Mouse (Mus musculus) hindlimb bud, embryonic 11.5 days (tissue): ENCODE results near the gene Natd1.

Experiments
- DNase-seq: peaks from one replicate; pipeline ENCODE4 v3.0.0-alpha.2; 2012; ENCODE audit warnings: low read depth, low spot score; ENCODE audit errors: extremely low spot score

The Natd1 gene

GRCm38 (mm10) chr11:60914491-60914890 is at the start of gene Natd1:
Gene Natd1, minus strand, starts transcription at chr11:60914750.
- no peak for DNase-seq

- DNase-seq = no peak
These were observed 48.2 kb upstream of the Natd1 start for GRCm38 (mm10) chr11:60962709-60963108.

- DNase-seq = no peak
These were observed 46.6 kb upstream of the Natd1 start for GRCm38 (mm10) chr11:60961176-60961575.

GRCm38 (mm10) chr11:60958948-60959347 is 44.4 kb upstream of the Natd1 start:
- no peak for DNase-seq

- no peak for DNase-seq
These were observed 41.3 kb upstream of the Natd1 start for GRCm38 (mm10) chr11:60955621-60956383.

- no peak for DNase-seq
These were observed 39.9 kb upstream of the Natd1 start for GRCm38 (mm10) chr11:60954255-60955104.

- peak; percentile 77 for DNase-seq
These were observed 39.3 kb upstream of the Natd1 start for GRCm38 (mm10) chr11:60953803-60954202.

- DNase-seq = no peak
These were observed 38.4 kb upstream of the Natd1 start for GRCm38 (mm10) chr11:60952986-60953385.

GRCm38 (mm10) chr11:60952362-60952761 is 37.8 kb upstream of the Natd1 start:
- DNase-seq = no peak

GRCm38 (mm10) chr11:60951896-60952295 is 37.3 kb upstream of the Natd1 start:
- DNase-seq = no peak

GRCm38 (mm10) chr11:60945003-60945402 is 30.5 kb upstream of the Natd1 start:
- DNase-seq = no peak

GRCm38 (mm10) chr11:60942263-60943015 is 27.9 kb upstream of the Natd1 start:
- DNase-seq = no peak

GRCm38 (mm10) chr11:60941370-60941769 is 26.8 kb upstream of the Natd1 start:
- no peak for DNase-seq

GRCm38 (mm10) chr11:60940501-60940900 is 26.0 kb upstream of the Natd1 start:
- DNase-seq = no peak

- no peak for DNase-seq
These were observed 24.9 kb upstream of the Natd1 start for GRCm38 (mm10) chr11:60939487-60939886.

GRCm38 (mm10) chr11:60937611-60938010 is 23.1 kb upstream of the Natd1 start:
- no peak for DNase-seq

- no peak for DNase-seq
These were observed 21.4 kb upstream of the Natd1 start for GRCm38 (mm10) chr11:60935975-60936373.

GRCm38 (mm10) chr11:60935326-60935974 is 20.9 kb upstream of the Natd1 start:
- DNase-seq = no peak

- DNase-seq = no peak
These were observed 20.2 kb upstream of the Natd1 start for GRCm38 (mm10) chr11:60934795-60935194.

- DNase-seq = no peak
These were observed 18.8 kb upstream of the Natd1 start for GRCm38 (mm10) chr11:60933178-60933930.
